Mouse (Mus musculus) ES-E14 (cell line): ENCODE data around the gene Etnppl. TPM values are rescaled to one million over a fixed set of nuclear protein-coding genes. Genes with fewer than 3 reads are reported as not detected.

Experiments used
- DNase-seq: peaks from one replicate; pipeline ENCODE4 v3.0.0-alpha.2; 2013; ENCODE audit warnings: low read depth, low spot score
- H3K27ac ChIP-seq: 2 replicates; pipeline ENCODE4 v1.5.1; 2012; ENCODE audit warnings: low read depth, mild to moderate bottlenecking, low read length, moderate library complexity, mixed read lengths; ENCODE audit not compliant: poor library complexity, insufficient read depth, severe bottlenecking
- H3K36me3 ChIP-seq: 2 replicates; pipeline ENCODE4 v1.6.1; 2012; ENCODE audit warnings: mild to moderate bottlenecking, low read length, moderate library complexity, mixed read lengths; ENCODE audit not compliant: control insufficient read depth, poor library complexity, insufficient read depth, severe bottlenecking
- H3K4me1 ChIP-seq, 2 experiments: fragments of 150-350 bp in 1 of 2; sonication (generic) in 1 of 2; 2 replicates each; pipeline ENCODE4 v1.6.1; 2012; ENCODE audit warnings: low read length in 2 of 2, mild to moderate bottlenecking in 1 of 2, mixed read lengths in 1 of 2; ENCODE audit not compliant: control insufficient read depth in 2 of 2, insufficient read depth in 2 of 2, poor library complexity in 1 of 2
- H3K4me3 ChIP-seq, 2 experiments: fragments of 150-350 bp in 1 of 2; sonication (generic) in 1 of 2; 2 replicates each; pipeline ENCODE4 v1.5.1; 2012; ENCODE audit warnings: low read length in 2 of 2, low read depth in 1 of 2, mild to moderate bottlenecking in 1 of 2, mixed read lengths in 1 of 2; ENCODE audit not compliant: insufficient read depth in 1 of 2, poor library complexity in 1 of 2, severe bottlenecking in 1 of 2
- H3K9ac ChIP-seq: 2 replicates; pipeline ENCODE4 v1.6.1; 2012; ENCODE audit warnings: low read depth, mild to moderate bottlenecking, low read length, mixed read lengths; ENCODE audit not compliant: poor library complexity, insufficient read depth, severe bottlenecking
- H3K9me3 ChIP-seq: fragments of 150-350 bp; sonication (generic); 2 replicates; pipeline ENCODE4 v1.6.1; 2012; ENCODE audit warnings: low read depth, mild to moderate bottlenecking, low read length; ENCODE audit not compliant: control insufficient read depth, insufficient read depth
- CHD2 ChIP-seq: IDR thresholded peaks from 2 replicates; pipeline ENCODE4 v1.6.1; 2014; ENCODE audit warnings: mild to moderate bottlenecking, low read depth, low read length, inconsistent platforms
- HCFC1 ChIP-seq: IDR thresholded peaks from 2 replicates; pipeline ENCODE4 v1.6.1; 2012; ENCODE audit warnings: low read length, inconsistent platforms, borderline replicate concordance; ENCODE audit not compliant: insufficient read depth
- MAFK ChIP-seq: IDR thresholded peaks from 2 replicates; pipeline ENCODE4 v1.6.1; 2014; ENCODE audit warnings: mild to moderate bottlenecking, low read depth, low read length, inconsistent platforms; ENCODE audit not compliant: insufficient read depth
- ZC3H11A ChIP-seq: IDR thresholded peaks from 2 replicates; pipeline ENCODE4 v1.6.1; 2012; ENCODE audit warnings: low read depth, mild to moderate bottlenecking, inconsistent platforms, low read length, borderline replicate concordance
- ZNF384 ChIP-seq: IDR thresholded peaks from 2 replicates; pipeline ENCODE4 v1.6.1; 2012; ENCODE audit warnings: low read depth, low read length, inconsistent platforms
- in situ Hi-C, 2 experiments: fragments of 600-800 bp; cut with MboI; formaldehyde crosslinking; loops; one replicate each; pipeline ENCODE4 v1.15.1; 2025; ENCODE audit warnings: low sequenced_read_pairs in 2 of 2, inconsistent platforms in 1 of 2; ENCODE audit not compliant: unreplicated experiment in 2 of 2
- total RNA-seq: library from RNA; depleted of rRNA; stranded (reverse); fragments of 300-350 nt; gene quantifications from 2 replicates; pipeline ENCODE4 v1.2.3, GENCODE M21; 2012

Gene Etnppl
- total RNA-seq, 1 experiment = not detected

- no peaks in the 10 kb centered on the region for H3K9me3 ChIP-seq
- H3K9ac ChIP-seq = no peak overlapping the region
- no peak overlapping the region for H3K27ac ChIP-seq
- peak; percentile 59 for DNase-seq
- in situ Hi-C loops = loop anchor here in 1 of 2 experiments (10.0 kb wide), 1 partner anchor 482 kb away; no protein-coding TSS in a partner anchor
- no peak overlapping the region for H3K4me3 ChIP-seq
- TF ChIP-seq MAFK (no peak), ZNF384 (no peak), CHD2 (no peak), HCFC1 (no peak), ZC3H11A (peak; percentile 84)
- H3K36me3 ChIP-seq = no peaks in the 10 kb centered on the region
- no peaks in the 10 kb centered on the region for H3K4me1 ChIP-seq
Measured at GRCm38 (mm10) chr3:130576683-130577082, 40.6 kb upstream of the Etnppl start.

GRCm38 (mm10) chr3:130579501-130579900 lies 37.7 kb upstream of the Etnppl start:
- DNase-seq = no peak
- in situ Hi-C loops = loop anchor here in 1 of 2 experiments (10.0 kb wide), 1 partner anchor 485 kb away; no protein-coding TSS in a partner anchor
- Histone ChIP-seq H3K9me3 (no peaks in the 10 kb centered on the region), H3K4me3 (no peak overlapping the region), H3K9ac (no peak overlapping the region), H3K36me3 (no peaks in the 10 kb centered on the region), H3K4me1 (no peaks in the 10 kb centered on the region), H3K27ac (no peak overlapping the region)
- TF ChIP-seq ZC3H11A (no peak), MAFK (no peak), CHD2 (no peak), HCFC1 (no peak), ZNF384 (no peak)

- in situ Hi-C loops = no loop called here
- no peak overlapping the region for H3K4me3 ChIP-seq
- no peak for TF ChIP-seq HCFC1
- TF ChIP-seq ZC3H11A = no peak
- TF ChIP-seq CHD2 = no peak
- H3K9ac ChIP-seq = no peak overlapping the region
- H3K27ac ChIP-seq = no peak overlapping the region
- no peaks in the 10 kb centered on the region for H3K9me3 ChIP-seq
- DNase-seq = no peak
- H3K36me3 ChIP-seq = no peaks in the 10 kb centered on the region
- H3K4me1 ChIP-seq = no peaks in the 10 kb centered on the region
Measured at GRCm38 (mm10) chr3:130581577-130581976, 35.7 kb upstream of the Etnppl start.

- in situ Hi-C loops = no loop called here
- H3K36me3 ChIP-seq = no peaks in the 10 kb centered on the region
- no peak for DNase-seq
- no peaks in the 10 kb centered on the region for H3K9me3 ChIP-seq
- H3K4me3 ChIP-seq = no peak overlapping the region
- no peak overlapping the region for H3K9ac ChIP-seq
- TF ChIP-seq CHD2 (no peak), MAFK (no peak), ZC3H11A (no peak)
- H3K4me1 ChIP-seq = no peaks in the 10 kb centered on the region
- H3K27ac ChIP-seq = no peak overlapping the region
Measured at GRCm38 (mm10) chr3:130582903-130583664, 34.2 kb upstream of the Etnppl start.

- DNase-seq = no peak
- H3K9me3 ChIP-seq = no peaks in the 10 kb centered on the region
- H3K9ac ChIP-seq = no peak overlapping the region
- in situ Hi-C loops = no loop called here
- H3K4me1 ChIP-seq = no peaks in the 10 kb centered on the region
- TF ChIP-seq ZNF384 (no peak), MAFK (no peak), HCFC1 (no peak), CHD2 (no peak), ZC3H11A (no peak)
- no peaks in the 10 kb centered on the region for H3K36me3 ChIP-seq
- no peak overlapping the region for H3K4me3 ChIP-seq
- no peak overlapping the region for H3K27ac ChIP-seq
Measured at GRCm38 (mm10) chr3:130584007-130584406, 33.2 kb upstream of the Etnppl start.
